Mouse (Mus musculus) ES-Bruce4 (cell line): Measurements from ENCODE around the gene Omp. TPM values are rescaled to one million over a fixed set of nuclear protein-coding genes. Genes with fewer than 3 reads are reported as not detected.

Source experiments
- H3K27ac ChIP-seq: 2 replicates; pipeline ENCODE4 v1.5.1; 2012; ENCODE audit warnings: low read length, inconsistent platforms; ENCODE audit not compliant: insufficient read depth
- H3K27me3 ChIP-seq: 2 replicates; pipeline ENCODE4 v1.6.1; 2012; ENCODE audit warnings: mild to moderate bottlenecking, low read length, inconsistent platforms; ENCODE audit not compliant: control insufficient read depth, poor library complexity, insufficient read depth, severe bottlenecking
- H3K36me3 ChIP-seq: 2 replicates; pipeline ENCODE4 v1.6.1; 2012; ENCODE audit warnings: inconsistent platforms, mild to moderate bottlenecking, low read length, moderate library complexity; ENCODE audit not compliant: control insufficient read depth, poor library complexity, insufficient read depth, severe bottlenecking
- H3K4me1 ChIP-seq: one replicate; pipeline ENCODE4 v1.8.1; 2011; ENCODE audit warnings: low read length; ENCODE audit not compliant: control insufficient read depth, insufficient read depth
- H3K4me3 ChIP-seq: 2 replicates; pipeline ENCODE4 v1.5.1; 2011; ENCODE audit warnings: low read depth, mild to moderate bottlenecking, low read length
- H3K9ac ChIP-seq: 2 replicates; pipeline ENCODE4 v1.6.1; 2012; ENCODE audit warnings: low read depth, mild to moderate bottlenecking, inconsistent platforms; ENCODE audit not compliant: poor library complexity, severe bottlenecking
- H3K9me3 ChIP-seq: replicated peaks from 2 replicates; pipeline ENCODE4 v1.6.1; 2012; ENCODE audit warnings: mild to moderate bottlenecking, low read length, inconsistent platforms; ENCODE audit not compliant: control insufficient read depth, poor library complexity, insufficient read depth, severe bottlenecking
- CTCF ChIP-seq: IDR thresholded peaks from one replicate; pipeline ENCODE4 v1.8.1; 2011; ENCODE audit warnings: low read depth, low read length
- EP300 ChIP-seq: IDR thresholded peaks from 2 replicates; pipeline ENCODE4 v1.6.1; 2011; ENCODE audit warnings: low read depth, low read length; ENCODE audit not compliant: insufficient read depth
- POLR2A ChIP-seq: IDR thresholded peaks from one replicate; pipeline ENCODE4 v1.8.1; 2011; ENCODE audit warnings: low read length; ENCODE audit not compliant: insufficient read depth
- polyA plus RNA-seq: library from polyadenylated mRNA; stranded (reverse); fragments of >200 nt; gene quantifications from 2 replicates; pipeline ENCODE4 v1.2.4, GENCODE M21; 2011; ENCODE audit warnings: low read depth; ENCODE audit not compliant: missing spikeins, insufficient read depth, insufficient read length

Gene Omp
- polyA plus RNA-seq, 1 experiment: 1.1 TPM

- Histone ChIP-seq H3K27ac (no peak overlapping the region), H3K9me3 (no peaks in the 10 kb centered on the region), H3K36me3 (no peaks in the 10 kb centered on the region), H3K9ac (no peak overlapping the region), H3K27me3 (no peaks in the 10 kb centered on the region), H3K4me1 (no peaks in the 10 kb centered on the region), H3K4me3 (no peak overlapping the region)
- no peak for TF ChIP-seq EP300
- no peak for TF ChIP-seq POLR2A
- no peak for TF ChIP-seq CTCF
Observed at GRCm38 (mm10) chr7:98139216-98139615, 6.1 kb downstream of the Omp start.

- H3K4me3 ChIP-seq: no peak overlapping the region
- H3K36me3 ChIP-seq: no peaks in the 10 kb centered on the region
- H3K27ac ChIP-seq: no peak overlapping the region
- H3K9me3 ChIP-seq: no peaks in the 10 kb centered on the region
- no peak overlapping the region for H3K9ac ChIP-seq
- H3K27me3 ChIP-seq: no peaks in the 10 kb centered on the region
- TF ChIP-seq CTCF (no peak), POLR2A (no peak), EP300 (no peak)
- no peaks in the 10 kb centered on the region for H3K4me1 ChIP-seq
Observed at GRCm38 (mm10) chr7:98137995-98138394, 7.3 kb downstream of the Omp start.

GRCm38 (mm10) chr7:98137583-98137982 lies 7.7 kb downstream of the Omp start:
- no peak overlapping the region for H3K27ac ChIP-seq
- TF ChIP-seq POLR2A (no peak), EP300 (no peak), CTCF (no peak)
- no peaks in the 10 kb centered on the region for H3K9me3 ChIP-seq
- no peaks in the 10 kb centered on the region for H3K27me3 ChIP-seq
- H3K4me1 ChIP-seq: no peaks in the 10 kb centered on the region
- H3K4me3 ChIP-seq: no peak overlapping the region
- no peak overlapping the region for H3K9ac ChIP-seq
- H3K36me3 ChIP-seq: no peaks in the 10 kb centered on the region

GRCm38 (mm10) chr7:98131751-98132150 lies 13.6 kb downstream of the Omp start:
- Histone ChIP-seq H3K9ac (no peak overlapping the region), H3K36me3 (no peaks in the 10 kb centered on the region), H3K27ac (no peak overlapping the region), H3K9me3 (no peaks in the 10 kb centered on the region), H3K4me3 (no peak overlapping the region), H3K27me3 (no peaks in the 10 kb centered on the region), H3K4me1 (no peaks in the 10 kb centered on the region)
- TF ChIP-seq POLR2A (no peak), CTCF (peak; percentile 6)

GRCm38 (mm10) chr7:98125473-98125872 lies 19.8 kb downstream of the Omp start:
- Histone ChIP-seq H3K27ac (no peak overlapping the region), H3K27me3 (no peaks in the 10 kb centered on the region), H3K9ac (no peak overlapping the region), H3K36me3 (no peaks in the 10 kb centered on the region), H3K9me3 (no peaks in the 10 kb centered on the region), H3K4me3 (no peak overlapping the region), H3K4me1 (no peaks in the 10 kb centered on the region)
- peak; percentile 62 for TF ChIP-seq CTCF
- TF ChIP-seq EP300: no peak
- no peak for TF ChIP-seq POLR2A

- H3K27ac ChIP-seq: no peak overlapping the region
- H3K4me3 ChIP-seq: no peak overlapping the region
- H3K27me3 ChIP-seq: no peaks in the 10 kb centered on the region
- H3K36me3 ChIP-seq: no peaks in the 10 kb centered on the region
- TF ChIP-seq EP300 (no peak), POLR2A (no peak), CTCF (no peak)
- no peaks in the 10 kb centered on the region for H3K4me1 ChIP-seq
- no peak overlapping the region for H3K9ac ChIP-seq
- no peaks in the 10 kb centered on the region for H3K9me3 ChIP-seq
Observed at GRCm38 (mm10) chr7:98124701-98125100, 20.6 kb downstream of the Omp start.
